Mouse (Mus musculus) spleen, postnatal 4 days (tissue): Measurements from ENCODE around the gene Six2.

ENCODE experiments used
- DNase-seq, 2 experiments: peaks; one replicate each; pipeline ENCODE4 v3.0.0; 2022; ENCODE audit warnings: low spot score in 2 of 2

The Six2 gene

GRCm38 (mm10) chr17:85688236-85688910 lies at the start of gene Six2:
TSS of gene Six2 (minus strand) at chr17:85688274.
- DNase-seq, result no peak

- DNase-seq, result no peak
Measured at GRCm38 (mm10) chr17:85737090-85737780, 49.2 kb upstream of the Six2 start.

GRCm38 (mm10) chr17:85731329-85731728 lies 43.3 kb upstream of the Six2 start:
- no peak for DNase-seq

- DNase-seq, result no peak
Measured at GRCm38 (mm10) chr17:85730231-85731015, 42.3 kb upstream of the Six2 start.

- DNase-seq, result no peak
Measured at GRCm38 (mm10) chr17:85728071-85728718, 40.1 kb upstream of the Six2 start.

GRCm38 (mm10) chr17:85725988-85726387 lies 37.9 kb upstream of the Six2 start:
- no peak for DNase-seq

- no peak for DNase-seq
Measured at GRCm38 (mm10) chr17:85723166-85723565, 35.1 kb upstream of the Six2 start.

GRCm38 (mm10) chr17:85717266-85717665 lies 29.2 kb upstream of the Six2 start:
- DNase-seq, result no peak

GRCm38 (mm10) chr17:85715784-85716183 lies 27.7 kb upstream of the Six2 start:
- DNase-seq, result no peak

GRCm38 (mm10) chr17:85714370-85714769 lies 26.3 kb upstream of the Six2 start:
- DNase-seq, result no peak

- no peak for DNase-seq
Measured at GRCm38 (mm10) chr17:85712874-85713273, 24.8 kb upstream of the Six2 start.

GRCm38 (mm10) chr17:85704369-85705260 lies 16.5 kb upstream of the Six2 start:
- DNase-seq, result no peak

- DNase-seq, result no peak
Measured at GRCm38 (mm10) chr17:85700028-85700427, 12.0 kb upstream of the Six2 start.

GRCm38 (mm10) chr17:85698643-85699042 lies 10.6 kb upstream of the Six2 start:
- no peak for DNase-seq

- no peak for DNase-seq
Measured at GRCm38 (mm10) chr17:85697976-85698375, 9.9 kb upstream of the Six2 start.

- no peak for DNase-seq
Measured at GRCm38 (mm10) chr17:85694499-85694898, 6.4 kb upstream of the Six2 start.

- no peak for DNase-seq
Measured at GRCm38 (mm10) chr17:85693101-85693500, 5.0 kb upstream of the Six2 start.

- no peak for DNase-seq
Measured at GRCm38 (mm10) chr17:85692594-85692993, 4.5 kb upstream of the Six2 start.

- DNase-seq, result no peak
Measured at GRCm38 (mm10) chr17:85691701-85692536, 3.8 kb upstream of the Six2 start.

GRCm38 (mm10) chr17:85690969-85691335 lies 2.9 kb upstream of the Six2 start:
- DNase-seq, result no peak
